Mouse (Mus musculus): ENCODE measurements around the gene Akr1c6. TPM values are rescaled to one million over a fixed set of nuclear protein-coding genes. Genes with fewer than 3 reads are reported as not detected.
"Not testable (repeated sequence)": the region's sequence is repeated elsewhere in the genome, so short reads cannot be mapped to it uniquely, and the experiment has no call there.

Akr1c6 gene
- total RNA-seq (2014; rRNA removed) (not detected in 2 replicates), polyA plus RNA-seq (2015; fragmentation: Nextera tagmentation; extraction: Ambion mirVana) (not detected in 2 replicates)

DNA sequence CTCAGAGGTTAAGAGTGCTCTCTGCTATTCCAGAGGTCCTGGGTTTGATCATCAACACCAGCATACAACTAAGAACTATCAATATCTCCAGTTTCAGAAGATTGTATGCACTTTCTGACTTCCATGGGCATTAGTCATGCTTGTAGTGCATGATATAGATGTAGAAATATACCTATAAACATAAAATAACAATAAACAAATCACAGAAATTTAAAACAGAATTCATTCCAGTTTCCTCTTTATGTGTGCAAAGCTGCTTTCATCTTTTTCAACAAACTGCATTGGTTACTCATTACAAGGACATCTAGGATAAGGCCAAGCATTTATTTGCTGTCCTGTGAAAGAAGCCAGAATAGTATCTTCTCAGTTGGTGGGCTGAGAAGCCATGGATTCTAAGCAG, at the start of gene Akr1c6:
Akr1c6 (plus strand) TSS at position 301 of the 400 bp plus-strand sequence.
- no peak for TF ChIP-seq CTCF (IDR thresholded peaks at IDR 0.05)
- Histone ChIP-seq H3K4me2 (ENCODE audit: low read depth, low read length, poor library complexity, severe bottlenecking) (no peak within 1 kb of the TSS), H3K4me1 (ENCODE audit: insufficient read depth, low read length) (no peaks in the 10 kb centered on the region), H3K9me3 (ENCODE audit: low read length) (no peaks in the 10 kb centered on the region), H3K36me3 (ENCODE audit: insufficient read depth, low read length) (no peaks in the 10 kb centered on the region), H3K27me3 (ENCODE audit: insufficient read depth, low read length) (no peaks in the 10 kb centered on the region), H3K27ac (ENCODE audit: low read depth, low read length) (no peak within 1 kb of the TSS), H3K4me3 (ENCODE audit: low read depth, low read length) (no peak within 1 kb of the TSS), H3K9ac (replicated peaks; ENCODE audit: low read length, poor library complexity, severe bottlenecking) (no peak within 1 kb of the TSS)
- ATAC-seq (ENCODE audit: low FRiP score) (no peak), DNase-seq (ENCODE audit: low spot score) (no peak)

DNA sequence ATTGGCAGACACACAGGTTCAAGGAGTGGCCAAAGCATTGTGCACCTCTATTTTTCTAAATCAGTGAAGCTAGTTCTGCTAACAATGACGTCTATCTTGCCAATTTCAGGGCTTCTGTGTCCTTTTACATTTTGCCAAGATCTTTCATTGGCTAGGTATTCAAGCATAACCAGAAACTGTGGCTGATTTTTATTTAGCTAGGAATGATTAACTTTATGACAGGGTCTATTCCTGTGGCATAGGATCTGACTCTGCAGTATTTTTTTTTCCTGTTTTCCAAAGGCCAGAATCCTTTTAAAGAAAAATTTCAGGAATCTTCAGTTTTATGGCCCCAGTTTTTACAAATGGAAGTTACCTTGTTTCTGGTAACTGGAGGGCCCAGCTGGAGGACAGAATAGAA, 49.2 kb upstream of the Akr1c6 start:
- H3K9ac ChIP-seq (replicated peaks; ENCODE audit: low read length, poor library complexity, severe bottlenecking) = no peak overlapping the region
- no peak overlapping the region for H3K4me3 ChIP-seq (ENCODE audit: low read depth, low read length)
- H3K9me3 ChIP-seq (ENCODE audit: low read length) = no peaks in the 10 kb centered on the region
- DNase-seq (ENCODE audit: low spot score) (no peak), ATAC-seq (ENCODE audit: low FRiP score) (no peak)
- no peaks in the 10 kb centered on the region for H3K27me3 ChIP-seq (ENCODE audit: insufficient read depth, low read length)
- H3K4me1 ChIP-seq (ENCODE audit: insufficient read depth, low read length) = no peaks in the 10 kb centered on the region
- no peak overlapping the region for H3K4me2 ChIP-seq (ENCODE audit: low read depth, low read length, poor library complexity, severe bottlenecking)
- 66% methylated on average over 1 of the region's 1 CpGs for WGBS
- no peaks in the 10 kb centered on the region for H3K36me3 ChIP-seq (ENCODE audit: insufficient read depth, low read length)
- TF ChIP-seq CTCF (IDR thresholded peaks at IDR 0.05) = no peak
- H3K27ac ChIP-seq (ENCODE audit: low read depth, low read length) = no peak overlapping the region

DNA sequence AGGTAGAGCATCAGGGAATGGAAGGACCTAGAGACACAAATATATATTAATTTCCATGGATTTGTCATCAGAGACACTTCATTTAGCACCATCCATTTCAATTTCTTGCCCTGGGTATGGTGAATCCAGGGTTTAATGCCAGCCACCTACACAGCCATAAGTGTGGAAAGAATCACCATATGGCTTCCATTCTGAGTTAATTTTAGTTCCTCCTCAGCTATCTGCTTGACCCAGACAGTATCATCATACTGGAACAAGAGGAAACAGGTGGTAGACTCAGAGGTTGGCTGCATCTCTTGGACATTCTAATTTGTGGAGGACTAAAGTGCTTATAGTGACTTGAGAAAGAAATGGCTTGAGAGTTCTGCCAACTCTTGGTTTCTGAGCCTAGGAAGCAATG, 48.6 kb upstream of the Akr1c6 start:
- no peaks in the 10 kb centered on the region for H3K9me3 ChIP-seq (ENCODE audit: low read length)
- no peak overlapping the region for H3K9ac ChIP-seq (replicated peaks; ENCODE audit: low read length, poor library complexity, severe bottlenecking)
- H3K4me2 ChIP-seq (ENCODE audit: low read depth, low read length, poor library complexity, severe bottlenecking) = no peak overlapping the region
- H3K27me3 ChIP-seq (ENCODE audit: insufficient read depth, low read length) = no peaks in the 10 kb centered on the region
- H3K36me3 ChIP-seq (ENCODE audit: insufficient read depth, low read length) = no peaks in the 10 kb centered on the region
- H3K27ac ChIP-seq (ENCODE audit: low read depth, low read length) = no peak overlapping the region
- H3K4me3 ChIP-seq (ENCODE audit: low read depth, low read length) = no peak overlapping the region
- ATAC-seq (ENCODE audit: low FRiP score) = no peak
- TF ChIP-seq CTCF (IDR thresholded peaks at IDR 0.05) = no peak
- no peaks in the 10 kb centered on the region for H3K4me1 ChIP-seq (ENCODE audit: insufficient read depth, low read length)
- no peak for DNase-seq (ENCODE audit: low spot score)

DNA sequence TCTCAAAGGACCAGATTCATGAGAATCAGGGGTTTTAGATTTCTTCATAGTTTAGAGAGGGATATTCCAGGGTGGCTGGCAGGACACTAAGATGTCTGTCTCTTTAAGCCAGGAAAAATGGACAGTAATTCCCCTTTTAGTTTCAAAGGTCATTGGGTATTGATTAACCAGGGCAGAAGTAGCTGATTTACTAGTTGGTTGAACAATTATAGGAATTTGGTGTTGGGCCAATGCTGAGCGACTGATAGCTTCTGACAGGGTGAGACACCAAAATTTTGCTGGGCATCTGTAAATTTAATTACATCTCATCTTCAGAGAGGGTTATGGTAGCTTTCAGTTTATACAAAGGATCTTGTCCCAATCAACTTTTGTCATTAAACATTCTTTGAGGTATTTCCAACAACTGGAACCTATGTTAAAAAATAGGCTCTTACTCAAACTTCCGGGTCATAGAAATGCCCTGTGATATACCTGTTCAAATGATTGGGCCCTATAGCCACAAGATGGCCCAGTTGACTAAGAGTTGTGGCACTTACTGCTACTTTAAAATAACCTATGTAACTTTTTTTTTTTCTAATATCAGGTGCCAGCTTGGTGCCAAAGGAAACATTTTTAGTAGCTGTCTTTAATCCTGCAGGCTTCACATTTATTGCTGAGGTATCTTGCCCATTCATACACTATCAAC, 45.2 kb upstream of the Akr1c6 start:
- TF ChIP-seq CTCF (IDR thresholded peaks at IDR 0.05) = no peak
- no peak overlapping the region for H3K4me2 ChIP-seq (ENCODE audit: low read depth, low read length, poor library complexity, severe bottlenecking)

DNA sequence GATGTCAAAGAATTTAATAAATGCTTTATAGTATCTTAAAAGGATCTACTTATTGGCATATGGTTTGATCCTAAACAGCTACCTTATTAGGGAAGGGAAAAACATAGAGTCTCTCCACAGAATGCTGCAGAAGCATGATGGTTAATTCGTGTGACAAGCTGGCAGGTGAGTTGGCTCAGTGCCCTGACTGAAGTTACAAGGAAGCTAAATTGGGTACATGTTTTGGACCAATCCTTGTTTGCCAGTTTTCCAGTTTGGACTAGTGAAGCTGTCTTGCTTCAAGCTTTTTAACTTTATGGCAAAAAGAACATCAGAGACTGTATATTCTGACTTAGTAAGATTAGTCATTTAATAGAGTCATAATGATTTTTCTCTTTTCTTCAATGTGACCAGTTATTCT, 33.7 kb upstream of the Akr1c6 start:
- 67% methylated on average over 1 of the region's 1 CpGs for WGBS
- not testable (repeated sequence) for H3K27ac ChIP-seq (ENCODE audit: low read depth, low read length); H3K4me1 ChIP-seq (ENCODE audit: insufficient read depth, low read length); H3K4me3 ChIP-seq (ENCODE audit: low read depth, low read length); H3K27me3 ChIP-seq (ENCODE audit: insufficient read depth, low read length); H3K9ac ChIP-seq (replicated peaks; ENCODE audit: low read length, poor library complexity, severe bottlenecking); H3K9me3 ChIP-seq (ENCODE audit: low read length); ATAC-seq (ENCODE audit: low FRiP score); DNase-seq (ENCODE audit: low spot score); H3K4me2 ChIP-seq (ENCODE audit: low read depth, low read length, poor library complexity, severe bottlenecking); H3K36me3 ChIP-seq (ENCODE audit: insufficient read depth, low read length)

More for the DNA sequence above, 45.2 kb upstream of the Akr1c6 start:
- WGBS = 94% methylated on average over 2 of the region's 2 CpGs
- no peaks in the 10 kb centered on the region for H3K27me3 ChIP-seq (ENCODE audit: insufficient read depth, low read length)
- no peak overlapping the region for H3K9ac ChIP-seq (replicated peaks; ENCODE audit: low read length, poor library complexity, severe bottlenecking)
- no peaks in the 10 kb centered on the region for H3K9me3 ChIP-seq (ENCODE audit: low read length)
- no peak for ATAC-seq (ENCODE audit: low FRiP score)
- no peak overlapping the region for H3K4me3 ChIP-seq (ENCODE audit: low read depth, low read length)
- H3K4me1 ChIP-seq (ENCODE audit: insufficient read depth, low read length) = no peaks in the 10 kb centered on the region
- H3K27ac ChIP-seq (ENCODE audit: low read depth, low read length) = no peak overlapping the region
- H3K36me3 ChIP-seq (ENCODE audit: insufficient read depth, low read length) = no peaks in the 10 kb centered on the region
- no peak for DNase-seq (ENCODE audit: low spot score)

DNA sequence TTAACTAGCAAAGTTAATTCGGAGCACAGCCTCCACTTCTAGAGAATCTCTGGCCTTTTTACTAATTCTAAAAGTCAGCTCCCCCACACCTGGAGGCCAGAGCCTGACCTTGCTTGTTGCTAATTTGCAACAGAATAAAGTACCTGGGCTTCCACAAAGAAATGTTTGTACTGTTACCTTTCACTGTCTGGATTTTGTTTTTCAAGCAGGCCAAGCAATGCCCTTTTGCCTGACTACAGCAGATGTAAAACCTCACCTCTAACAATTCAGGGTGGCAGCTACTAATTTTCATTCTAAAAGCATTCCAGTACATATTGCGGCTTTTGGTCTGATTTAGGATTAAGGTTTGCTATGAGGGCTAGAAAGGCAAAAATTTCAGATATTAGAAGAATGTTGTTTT, 33.3 kb upstream of the Akr1c6 start:
- Histone ChIP-seq H3K36me3 (ENCODE audit: insufficient read depth, low read length) (no peaks in the 10 kb centered on the region), H3K4me3 (ENCODE audit: low read depth, low read length) (no peak overlapping the region), H3K27ac (ENCODE audit: low read depth, low read length) (no peak overlapping the region), H3K9ac (replicated peaks; ENCODE audit: low read length, poor library complexity, severe bottlenecking) (no peak overlapping the region), H3K27me3 (ENCODE audit: insufficient read depth, low read length) (no peaks in the 10 kb centered on the region), H3K4me2 (ENCODE audit: low read depth, low read length, poor library complexity, severe bottlenecking) (no peak overlapping the region), H3K9me3 (ENCODE audit: low read length) (0 out of 2 replicates have a peak, but pooled peaks cover 3% of the 10 kb centered on the region), H3K4me1 (ENCODE audit: insufficient read depth, low read length) (no peaks in the 10 kb centered on the region)
- ATAC-seq (ENCODE audit: low FRiP score) (no peak), DNase-seq (ENCODE audit: low spot score) (no peak)
- TF ChIP-seq CTCF (IDR thresholded peaks at IDR 0.05) = no peak
- WGBS = 99% methylated on average over 2 of the region's 2 CpGs

Data from midbrain, postnatal 0 days (tissue).